Mouse (Mus musculus) stomach, embryonic 14.5 days (tissue): ENCODE measurements around the gene Rps10. TPM values are rescaled to one million over a fixed set of nuclear protein-coding genes. Genes with fewer than 3 reads are reported as not detected.

Experiments used
- ATAC-seq: fragments of 200-750 bp; cut with Nextera tagmentation; 2 replicates; pipeline ENCODE4 v1.8.0; 2017; ENCODE audit warnings: low read depth, moderate TSS enrichment; ENCODE audit not compliant: insufficient number of reproducible peaks, insufficient read depth, low FRiP score
- H3K27ac ChIP-seq: fragments of 300-500 bp; sonication (generic); 2 replicates; pipeline ENCODE4 v1.5.1; 2014; ENCODE audit warnings: mild to moderate bottlenecking, low read length, moderate library complexity, mixed read lengths
- H3K27me3 ChIP-seq: fragments of 300-500 bp; sonication (generic); 2 replicates; pipeline ENCODE4 v1.6.1; 2014; ENCODE audit warnings: low read length, control low read depth, mixed read lengths; ENCODE audit not compliant: control insufficient read depth, insufficient read depth
- H3K36me3 ChIP-seq: fragments of 300-500 bp; sonication (generic); 2 replicates; pipeline ENCODE4 v1.6.1; 2014; ENCODE audit warnings: mild to moderate bottlenecking, control low read depth, low read length, moderate library complexity, mixed read lengths; ENCODE audit not compliant: control insufficient read depth, insufficient read depth
- H3K4me1 ChIP-seq: fragments of 300-500 bp; sonication (generic); 2 replicates; pipeline ENCODE4 v1.6.1; 2014; ENCODE audit warnings: low read length, control low read depth, mixed read lengths; ENCODE audit not compliant: control insufficient read depth, insufficient read depth
- H3K4me2 ChIP-seq: fragments of 300-500 bp; sonication (generic); replicated peaks from 2 replicates; pipeline ENCODE4 v1.6.1; 2014; ENCODE audit warnings: low read depth, low read length, control low read depth
- H3K4me3 ChIP-seq: fragments of 300-500 bp; sonication (generic); 2 replicates; pipeline ENCODE4 v1.5.1; 2014; ENCODE audit warnings: low read depth, low read length, control low read depth
- H3K9ac ChIP-seq: fragments of 300-500 bp; sonication (generic); replicated peaks from 2 replicates; pipeline ENCODE4 v1.6.1; 2014; ENCODE audit warnings: low read depth, mild to moderate bottlenecking, control low read depth, low read length, moderate library complexity, mixed read lengths
- H3K9me3 ChIP-seq: fragments of 300-500 bp; sonication (generic); 2 replicates; pipeline ENCODE4 v1.6.1; 2016; ENCODE audit warnings: low read depth, low read length, control low read depth; ENCODE audit not compliant: control insufficient read depth
- whole genome bisulfite sequencing: fragments of 180-500 bp; shearing (Covaris S2); extraction: QIAGEN DNeasy Blood & Tissue Kit; methylation state at CpG from one replicate; pipeline ENCODE4 v1.1.7; 2014; 5-methylcytosine and 5-hydroxymethylcytosine counted together
- polyA plus RNA-seq: library from polyadenylated mRNA; unstranded; fragments of >200 nt; fragmentation: Nextera tagmentation; extraction: Ambion mirVana; gene quantifications from 2 replicates; pipeline ENCODE4 v1.2.1, GENCODE M21; 2014

Gene Rps10
- polyA plus RNA-seq, 1 experiment from 2014 or later = 1,246 TPM

DNA sequence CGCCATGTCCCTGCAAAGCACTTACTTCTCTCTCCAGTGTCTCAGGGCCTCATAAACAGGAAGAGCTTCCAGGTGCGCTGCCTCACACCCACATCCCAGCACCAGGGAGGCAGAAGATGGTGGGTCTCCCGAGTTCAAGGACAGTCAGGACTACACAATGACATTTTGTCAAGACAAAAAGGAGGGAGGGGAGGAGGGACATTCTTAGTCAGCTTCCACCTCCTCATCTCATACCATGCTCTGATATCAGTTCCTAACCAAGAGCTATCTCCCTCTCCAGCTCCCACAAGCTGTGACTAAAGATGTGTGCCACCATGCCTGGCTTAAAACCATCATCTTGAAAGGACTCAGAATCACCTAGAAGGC, 25.0 kb downstream of the Rps10 start:
- no peak overlapping the region for H3K27ac ChIP-seq

DNA sequence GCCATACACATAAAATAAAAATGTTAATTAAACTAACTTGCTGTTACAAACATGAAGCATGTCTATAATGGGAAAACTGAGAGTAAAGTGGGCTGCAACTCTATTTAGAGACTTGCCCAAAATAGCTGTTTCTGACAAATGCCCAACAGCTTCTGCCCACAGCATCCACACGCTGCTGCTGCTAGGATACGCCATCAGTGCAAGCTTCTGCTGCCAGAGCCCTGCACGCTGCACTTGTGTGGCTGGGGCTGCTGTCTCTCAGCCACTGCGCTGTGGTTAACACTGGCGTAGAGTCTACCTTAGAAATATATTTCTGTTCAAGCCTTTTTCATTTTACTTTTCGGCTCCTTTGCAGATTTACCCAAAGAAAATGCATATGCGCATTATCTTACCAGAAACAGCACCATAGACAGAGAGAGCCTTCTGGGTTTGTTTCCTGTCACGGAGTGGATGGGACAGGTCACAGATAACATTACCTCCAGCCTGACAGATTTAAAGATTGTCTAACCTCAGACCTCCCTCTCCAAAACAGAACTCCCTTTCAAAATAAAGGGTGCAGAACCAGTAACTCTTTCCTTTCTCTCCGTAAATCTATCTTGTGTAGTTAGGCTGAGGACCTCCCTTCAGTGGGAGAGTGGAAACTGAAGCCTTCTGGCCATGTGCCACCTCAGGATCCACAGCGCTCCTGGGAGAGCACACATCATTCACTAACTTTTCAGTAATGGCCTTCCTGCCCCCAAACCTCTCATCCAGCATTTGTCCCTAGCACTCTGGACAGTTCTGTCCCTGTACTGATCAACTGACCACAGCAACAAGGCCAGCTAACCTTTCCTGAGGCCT, 25.6 kb downstream of the Rps10 start:
- no peak overlapping the region for H3K27ac ChIP-seq
- 77% methylated on average over 10 of the region's 10 CpGs for WGBS
- peaks cover 9% of the 10 kb centered on the region; the same call in 1 of the 2 replicates for H3K36me3 ChIP-seq
- no peaks in the 10 kb centered on the region for H3K27me3 ChIP-seq
- H3K4me2 ChIP-seq = no peak overlapping the region
- H3K9me3 ChIP-seq = no peaks in the 10 kb centered on the region
- no peak for ATAC-seq
- no peak overlapping the region for H3K9ac ChIP-seq
- H3K4me1 ChIP-seq = 0 out of 2 replicates have a peak, but pooled peaks cover 11% of the 10 kb centered on the region
- no peak overlapping the region for H3K4me3 ChIP-seq

More for the DNA sequence above, 25.0 kb downstream of the Rps10 start:
- no peak for ATAC-seq
- WGBS = 52% methylated on average over 3 of the region's 3 CpGs
- Histone ChIP-seq H3K4me2 (no peak overlapping the region), H3K4me1 (0 out of 2 replicates have a peak, but pooled peaks cover 11% of the 10 kb centered on the region), H3K36me3 (peaks cover 9% of the 10 kb centered on the region; the same call in 1 of the 2 replicates), H3K4me3 (no peak overlapping the region), H3K9me3 (0 out of 2 replicates have a peak, but pooled peaks cover under 1% of the 10 kb centered on the region), H3K27me3 (no peaks in the 10 kb centered on the region), H3K9ac (no peak overlapping the region)

DNA sequence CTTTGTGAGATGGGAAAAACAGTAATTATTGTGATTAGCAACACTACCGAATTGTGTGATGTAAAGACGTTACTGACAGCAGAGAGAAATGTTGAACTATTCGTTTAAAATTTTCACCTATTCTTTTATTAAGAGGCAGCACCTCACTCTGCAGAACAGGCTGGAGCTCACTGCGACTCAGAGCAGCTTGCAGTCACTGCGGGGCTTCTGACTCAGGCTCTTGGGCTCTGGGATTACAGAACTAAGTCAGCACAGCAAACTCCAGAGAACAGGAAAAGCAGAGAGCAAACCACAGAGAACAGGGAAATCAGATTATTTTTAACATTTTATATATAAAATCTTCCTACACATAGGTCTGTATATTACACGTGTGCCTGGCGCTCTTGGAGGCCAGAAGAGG, 26.9 kb downstream of the Rps10 start:
- WGBS = 88% methylated on average over 7 of the region's 7 CpGs
- Histone ChIP-seq H3K4me2 (no peak overlapping the region), H3K36me3 (peaks cover 9% of the 10 kb centered on the region; the same call in 1 of the 2 replicates), H3K27me3 (no peaks in the 10 kb centered on the region), H3K9me3 (no peaks in the 10 kb centered on the region), H3K4me3 (no peak overlapping the region), H3K9ac (no peak overlapping the region), H3K4me1 (0 out of 2 replicates have a peak, but pooled peaks cover 11% of the 10 kb centered on the region), H3K27ac (no peak overlapping the region)
- ATAC-seq = no peak

DNA sequence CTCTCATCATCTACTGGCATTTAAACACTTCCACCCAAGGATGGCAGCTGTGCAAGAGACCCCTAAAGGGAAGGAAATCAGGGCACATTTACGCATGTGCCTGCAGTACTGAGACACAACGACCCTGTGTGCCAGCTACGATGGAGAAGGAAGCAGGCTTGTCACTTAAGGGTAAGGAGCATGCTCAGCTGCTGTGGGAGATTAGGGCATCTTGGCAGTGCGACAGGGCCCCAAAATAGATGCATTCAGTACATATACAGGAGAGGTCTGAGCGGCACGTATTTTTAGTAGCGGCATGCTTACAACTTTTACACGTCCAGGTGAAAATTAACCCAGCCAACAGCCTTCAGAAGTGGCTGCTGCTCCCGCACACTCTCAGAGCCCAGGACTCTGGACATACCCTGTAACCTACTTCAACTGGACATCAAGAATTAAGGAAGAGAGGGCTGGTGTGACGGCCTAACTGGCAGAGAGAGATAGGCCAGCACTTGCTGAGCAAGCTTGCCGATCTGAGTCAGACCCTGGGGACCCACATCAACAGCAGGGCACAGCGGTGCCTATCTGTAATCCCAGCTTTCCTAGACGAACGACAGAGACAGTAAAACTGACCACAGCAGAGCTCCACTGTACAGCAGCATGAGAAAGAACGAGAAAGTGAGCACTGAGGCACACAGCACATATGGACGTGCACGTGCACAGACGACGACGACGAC, 32.8 kb downstream of the Rps10 start:
- Histone ChIP-seq H3K4me1 (no peaks in the 10 kb centered on the region), H3K27me3 (no peaks in the 10 kb centered on the region), H3K9me3 (no peaks in the 10 kb centered on the region), H3K4me3 (no peak overlapping the region), H3K36me3 (no peaks in the 10 kb centered on the region), H3K9ac (no peak overlapping the region), H3K4me2 (no peak overlapping the region), H3K27ac (no peak overlapping the region)
- no peak for ATAC-seq
- WGBS = 80% methylated on average over 21 of the region's 21 CpGs

DNA sequence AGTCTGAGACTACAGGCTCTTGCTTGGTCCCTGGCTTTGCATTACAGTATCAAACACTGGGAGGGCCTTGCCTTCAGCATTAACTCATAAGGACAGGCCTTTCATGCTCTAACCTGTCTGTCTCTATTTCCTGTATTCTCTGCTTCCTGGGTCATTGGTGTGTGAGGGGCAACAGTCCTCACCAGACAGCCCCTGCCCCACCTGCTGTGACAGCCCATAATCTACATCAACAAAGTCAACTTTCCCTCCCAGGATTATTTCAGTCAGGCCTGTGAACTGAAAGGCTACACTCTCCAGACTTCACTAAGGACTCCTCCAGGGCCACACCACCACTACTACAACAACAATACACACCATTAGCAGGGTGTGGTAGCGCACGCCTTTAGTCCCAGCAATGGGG, 33.4 kb downstream of the Rps10 start:
- H3K27me3 ChIP-seq = no peaks in the 10 kb centered on the region
- no peaks in the 10 kb centered on the region for H3K9me3 ChIP-seq
- WGBS = 86% methylated on average over 2 of the region's 2 CpGs
- H3K4me1 ChIP-seq = no peaks in the 10 kb centered on the region
- H3K9ac ChIP-seq = no peak overlapping the region
- no peak for ATAC-seq
- no peak overlapping the region for H3K27ac ChIP-seq
- no peak overlapping the region for H3K4me2 ChIP-seq
- H3K36me3 ChIP-seq = no peaks in the 10 kb centered on the region
- H3K4me3 ChIP-seq = no peak overlapping the region

DNA sequence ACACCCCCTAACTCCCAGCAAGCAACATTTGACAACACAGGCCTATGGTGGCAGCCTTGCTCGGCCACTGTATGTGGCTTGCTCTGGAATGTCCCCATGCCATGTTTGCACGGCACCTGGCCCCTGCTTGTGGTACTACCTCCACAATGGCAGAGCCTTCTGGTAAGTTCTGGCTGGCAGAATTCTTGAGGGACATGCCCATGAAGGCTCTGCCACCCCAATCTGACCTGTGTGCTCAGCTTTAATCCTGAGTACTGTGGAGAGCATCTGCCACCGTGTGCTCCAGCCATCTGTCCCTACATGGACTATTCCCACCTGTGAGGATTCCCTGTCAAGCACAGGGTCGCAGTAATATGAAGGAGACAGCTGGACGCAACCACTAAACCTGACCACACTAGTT, 35.6 kb downstream of the Rps10 start:
- Histone ChIP-seq H3K9ac (no peak overlapping the region), H3K9me3 (no peaks in the 10 kb centered on the region), H3K36me3 (peaks cover 10% of the 10 kb centered on the region), H3K27me3 (no peaks in the 10 kb centered on the region), H3K4me3 (no peak overlapping the region), H3K4me1 (no peaks in the 10 kb centered on the region), H3K4me2 (no peak overlapping the region), H3K27ac (no peak overlapping the region)
- ATAC-seq = no peak
- WGBS = 70% methylated on average over 5 of the region's 5 CpGs

DNA sequence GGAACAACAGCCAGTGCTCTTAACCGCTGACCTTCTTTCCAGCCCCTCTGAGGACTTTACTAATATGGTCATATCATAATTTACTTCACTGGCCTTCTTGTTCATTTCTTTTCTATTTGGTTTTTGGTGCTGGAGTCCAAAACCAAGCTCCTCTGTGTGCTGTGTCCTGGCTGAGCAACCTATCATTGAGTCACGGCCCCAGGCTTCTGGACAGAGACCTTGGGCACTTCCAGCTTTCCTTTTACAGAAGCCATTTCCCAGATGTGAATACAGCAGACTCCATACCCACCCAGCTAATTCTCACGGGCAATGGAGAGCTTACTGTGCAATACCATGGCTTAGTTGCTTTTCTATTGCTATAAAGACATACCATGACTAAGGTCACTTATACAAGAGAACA, 36.2 kb downstream of the Rps10 start:
- Histone ChIP-seq H3K9ac (no peak overlapping the region), H3K27ac (no peak overlapping the region), H3K27me3 (no peaks in the 10 kb centered on the region), H3K36me3 (peaks cover 13% of the 10 kb centered on the region), H3K4me1 (no peaks in the 10 kb centered on the region), H3K9me3 (no peaks in the 10 kb centered on the region), H3K4me3 (no peak overlapping the region), H3K4me2 (no peak overlapping the region)
- WGBS = 89% methylated on average over 3 of the region's 3 CpGs
- no peak for ATAC-seq

DNA sequence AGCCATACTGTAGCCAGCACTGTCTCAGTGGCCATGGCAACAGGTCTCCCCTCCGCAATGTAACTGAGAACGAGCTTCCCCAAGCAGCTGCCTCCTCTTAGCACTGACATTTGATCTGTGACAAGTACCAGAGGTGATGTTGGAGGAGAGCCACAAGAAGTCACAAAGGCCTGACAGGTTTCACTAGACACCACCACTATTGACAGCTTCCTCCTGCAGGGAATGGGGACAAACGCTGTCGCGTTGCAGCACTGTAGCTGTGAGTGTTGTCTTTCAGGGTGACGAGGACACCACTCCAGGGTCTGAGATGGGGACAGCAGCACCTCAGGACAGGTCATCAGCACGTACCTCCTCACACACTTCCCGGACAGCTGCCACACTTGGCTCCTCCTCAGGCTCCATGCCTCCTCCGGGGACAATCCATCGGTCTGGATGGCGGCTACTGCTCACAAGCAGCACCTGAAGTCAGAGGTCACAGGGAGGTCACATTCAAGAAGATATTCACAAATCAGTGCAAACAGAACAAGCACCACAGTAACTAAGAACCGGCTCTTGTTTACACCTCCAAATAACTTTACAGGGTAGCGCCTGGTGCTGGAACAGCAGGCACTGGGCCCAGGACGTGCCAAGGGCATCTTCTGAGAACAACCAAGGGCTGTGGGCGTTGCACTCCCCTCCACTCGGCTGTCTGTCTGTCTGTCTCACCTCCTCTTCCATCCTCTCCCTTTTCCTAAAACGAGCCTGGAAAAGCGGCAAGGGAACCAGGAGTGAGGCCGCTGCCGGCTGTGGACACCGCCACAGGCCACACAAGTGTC, 39.9 kb downstream of the Rps10 start:
- H3K4me1 ChIP-seq = no peaks in the 10 kb centered on the region
- H3K36me3 ChIP-seq = peaks cover 42% of the 10 kb centered on the region
- H3K4me3 ChIP-seq = no peak overlapping the region
- ATAC-seq = no peak
- H3K27me3 ChIP-seq = no peaks in the 10 kb centered on the region
- H3K9ac ChIP-seq = no peak overlapping the region
- no peak overlapping the region for H3K27ac ChIP-seq
- H3K9me3 ChIP-seq = no peaks in the 10 kb centered on the region
- 58% methylated on average over 21 of the region's 21 CpGs for WGBS
- H3K4me2 ChIP-seq = no peak overlapping the region
